Mouse (Mus musculus): ENCODE results near the gene Cdc45. TPM values are rescaled to one million over a fixed set of nuclear protein-coding genes. Genes with fewer than 3 reads are reported as not detected.
"Not testable (repeated sequence)": the region's sequence is repeated elsewhere in the genome, so short reads cannot be mapped to it uniquely, and the experiment has no call there.

Gene Cdc45
- 1 to 10 TPM; 2.0 to 2.9 (median 2.2) TPM for total RNA-seq (2022)

DNA sequence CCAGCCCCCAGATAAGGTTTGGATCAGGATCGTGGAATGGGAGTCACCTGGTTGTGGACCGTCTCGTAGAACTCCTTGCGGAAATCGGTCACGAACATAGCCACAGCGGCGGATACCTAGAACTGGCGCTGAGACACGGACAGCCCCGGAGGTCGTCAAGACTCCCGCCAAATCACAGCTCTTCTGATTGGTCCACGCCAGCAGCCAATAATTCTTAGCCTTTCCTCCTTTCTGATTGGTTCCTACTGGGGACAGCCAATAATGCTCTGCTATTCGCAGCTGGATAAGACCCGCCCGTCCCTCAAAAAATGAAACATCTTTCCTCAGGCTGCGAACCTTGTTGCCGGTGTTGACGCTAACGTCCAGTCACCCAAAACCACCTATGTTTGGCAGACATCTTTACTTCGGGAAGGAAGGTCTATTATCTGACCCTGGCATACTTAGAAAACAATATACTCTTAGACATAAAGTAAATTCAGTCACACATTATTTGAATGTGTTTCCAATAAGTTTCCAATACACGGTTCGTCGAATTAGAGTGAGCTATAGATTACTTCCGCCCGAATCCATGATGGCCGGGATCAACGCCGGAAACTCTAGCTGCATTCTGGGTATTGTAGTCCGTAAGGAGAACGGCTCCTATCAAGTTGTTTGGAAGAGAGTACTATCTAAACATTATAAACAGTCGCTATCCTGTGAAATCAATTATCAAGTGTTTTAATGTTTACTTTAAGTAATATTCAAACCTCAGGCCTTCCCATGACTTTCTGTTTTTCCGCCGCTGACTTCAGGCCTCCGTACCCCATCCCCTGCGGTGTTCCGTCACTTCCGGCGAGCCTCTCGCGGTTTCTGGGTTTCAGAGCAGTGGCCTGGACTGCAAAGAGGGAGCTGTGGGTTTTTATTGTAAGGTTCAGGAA is at the start of gene Cdc45, which contains the start of gene Ufd1:
Cdc45 (minus strand) TSS at position 520 of the 917 bp plus-strand sequence.
Ufd1 (plus strand) TSS at position 312 of the 917 bp plus-strand sequence.
- peak; percentile 72 to 92 for DNase-seq (ENCODE audit: low spot score in 2 of 2)

DNA sequence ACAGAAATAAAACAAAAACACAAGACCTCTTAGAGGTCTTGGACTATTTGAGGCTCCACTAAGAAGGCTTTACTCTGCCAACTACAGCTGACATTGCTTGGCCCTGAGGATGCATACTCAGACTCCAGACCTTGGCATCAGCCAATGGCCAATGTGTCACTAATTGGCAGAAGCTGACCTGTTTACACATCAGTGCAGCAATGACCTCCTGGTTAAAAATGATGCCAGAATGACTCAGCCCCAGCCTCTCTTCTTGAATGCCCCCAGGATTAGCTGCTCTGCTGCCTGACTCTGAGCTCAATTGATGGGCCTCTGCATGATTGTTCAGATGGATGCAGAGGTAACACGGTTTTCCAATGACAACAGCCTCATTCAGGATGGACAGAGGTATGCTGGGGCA is 48.4 kb upstream of the Cdc45 start:
- no peak for DNase-seq (ENCODE audit: low spot score in 2 of 2)

DNA sequence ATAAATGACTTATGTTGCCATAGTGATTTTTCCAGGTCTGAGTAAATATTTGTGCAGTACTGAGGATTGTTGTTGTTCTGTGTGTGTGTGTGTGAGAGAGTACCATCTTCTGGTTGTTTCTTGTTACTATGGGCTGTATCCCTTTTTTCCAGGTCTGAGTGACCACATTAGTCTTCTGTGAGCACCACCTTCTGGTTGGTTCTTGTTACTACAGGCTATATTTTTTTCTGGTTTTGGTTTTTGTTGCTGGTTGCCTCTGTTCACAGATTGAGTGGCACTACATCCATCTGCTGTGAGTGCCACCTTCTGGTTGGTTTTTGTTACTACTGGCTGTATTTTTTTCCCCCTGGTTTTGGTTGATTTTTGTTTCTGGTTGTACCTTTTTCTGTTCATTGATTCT is 46.8 kb upstream of the Cdc45 start:
- no peak for DNase-seq (ENCODE audit: low spot score in 2 of 2)

DNA sequence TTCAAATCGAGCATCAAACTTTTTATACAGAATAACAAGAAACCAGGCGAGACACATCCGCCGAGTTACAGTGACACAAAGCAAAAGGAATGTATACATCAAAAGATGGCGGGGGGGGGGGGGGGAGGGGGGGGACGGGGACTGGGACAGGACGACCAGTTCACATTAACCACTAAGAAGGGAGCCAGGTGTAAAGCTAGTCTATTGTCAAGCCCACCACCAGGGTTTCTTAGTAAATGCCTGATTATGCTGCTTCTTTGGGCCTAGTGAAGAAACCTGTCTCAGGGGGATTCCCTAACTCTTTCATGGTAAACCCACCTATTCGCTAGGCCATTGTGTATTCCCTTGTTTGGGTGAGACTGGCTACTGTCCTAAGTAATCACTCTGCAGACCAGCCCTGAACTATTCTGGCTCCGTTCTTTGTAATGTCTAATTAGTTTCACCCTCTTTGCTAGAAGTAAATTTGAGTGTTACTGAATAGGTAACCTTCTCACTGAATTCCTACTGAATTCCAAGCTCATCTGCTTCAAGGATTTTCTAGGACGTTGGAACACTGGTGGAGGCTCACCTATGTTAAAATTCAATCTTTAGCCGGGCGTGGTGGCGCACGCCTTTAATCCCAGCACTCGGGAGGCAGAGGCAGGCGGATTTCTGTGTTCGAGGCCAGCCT is 37.9 kb upstream of the Cdc45 start:
- not testable (repeated sequence) for DNase-seq (ENCODE audit: low spot score in 2 of 2)

DNA sequence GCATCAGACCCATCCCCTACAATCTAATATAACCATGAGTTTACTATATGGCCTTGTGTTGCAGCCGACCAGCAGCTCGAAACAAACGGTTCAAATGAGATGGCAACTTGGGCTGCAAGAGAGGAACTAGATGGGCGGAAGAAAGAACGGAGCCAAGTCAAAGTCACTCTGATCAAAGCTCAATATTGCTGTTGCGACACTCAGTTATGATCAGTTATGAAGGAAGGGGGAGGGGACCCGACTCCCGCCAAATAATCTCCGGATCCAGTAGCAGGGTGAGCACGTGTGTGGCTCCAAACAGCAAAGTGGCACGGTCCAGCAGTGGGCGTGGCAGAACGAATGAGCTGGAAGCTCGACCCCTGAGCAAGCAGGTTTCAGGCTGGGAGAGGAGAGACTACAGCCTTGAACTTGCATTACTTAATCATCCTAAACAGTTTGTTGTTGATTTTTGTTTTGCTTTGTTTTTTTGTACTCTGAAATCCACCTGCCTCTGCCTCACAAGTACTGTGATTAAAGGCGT is 34.6 kb upstream of the Cdc45 start:
- DNase-seq (ENCODE audit: low spot score in 2 of 2), result no peak

DNA sequence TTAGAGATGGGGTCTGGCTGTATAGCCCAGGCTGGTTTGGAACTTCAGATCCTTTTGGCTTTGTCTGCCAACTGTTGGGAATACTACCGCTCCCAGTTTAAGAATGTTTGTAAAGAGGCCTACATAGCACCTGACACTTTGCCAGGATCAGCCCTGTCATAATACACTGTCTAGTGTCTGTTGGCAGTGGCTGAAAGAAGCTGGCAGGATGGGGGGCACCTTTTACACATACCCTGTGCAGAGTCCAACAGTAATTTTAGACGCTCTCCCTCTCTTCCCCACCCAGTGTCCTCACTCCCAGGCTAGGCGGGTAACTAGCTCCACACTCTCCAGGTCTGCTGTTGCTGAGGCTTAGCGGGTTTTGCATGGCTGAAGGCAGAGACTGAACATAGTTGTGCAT is 26.6 kb upstream of the Cdc45 start:
- DNase-seq (ENCODE audit: low spot score in 2 of 2), result no peak

DNA sequence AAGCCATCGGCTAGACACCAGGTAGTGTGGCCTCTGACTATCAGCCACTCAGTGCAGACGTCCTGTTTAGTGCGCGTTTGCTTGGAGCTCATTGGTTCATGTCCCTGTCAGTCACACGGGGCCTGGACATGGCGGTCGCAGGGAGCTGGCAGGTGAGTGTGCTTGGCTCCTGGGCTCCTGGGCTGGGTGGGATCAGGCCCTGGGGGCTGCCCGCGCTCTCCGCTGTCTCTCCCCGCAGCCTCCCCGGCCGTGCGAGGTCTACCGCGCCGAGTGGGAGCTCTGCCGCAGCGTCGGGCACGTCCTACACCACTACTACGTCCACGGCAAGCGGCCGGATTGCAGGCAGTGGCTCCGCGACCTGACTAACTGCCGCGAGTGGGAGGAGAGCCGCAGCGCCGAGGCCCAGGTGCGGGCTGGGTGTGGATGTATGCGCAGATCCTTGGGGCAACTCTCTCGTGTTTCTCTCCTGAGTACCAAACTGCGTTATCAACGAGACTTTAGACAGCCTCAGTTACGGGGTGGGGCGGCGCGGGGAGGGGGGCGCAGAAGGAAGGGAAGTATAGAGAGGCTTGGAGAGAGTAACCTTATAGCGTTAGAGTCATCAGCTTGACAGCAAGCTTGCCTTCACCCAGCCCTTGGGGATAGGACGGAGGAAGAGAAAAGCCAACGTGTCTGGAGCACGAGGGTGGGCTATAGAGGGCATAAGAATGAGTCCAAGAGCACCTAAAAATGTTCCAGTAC is 24.9 kb upstream of the Cdc45 start, which contains the start of the genes 2510002D24Rik and Gm28539:
2510002D24Rik (plus strand) TSS at position 111 of the 741 bp plus-strand sequence.
Gm28539 (plus strand) TSS at position 117 of the 741 bp plus-strand sequence.
- peak; percentile 87 to 92 for DNase-seq (ENCODE audit: low spot score in 2 of 2)

DNA sequence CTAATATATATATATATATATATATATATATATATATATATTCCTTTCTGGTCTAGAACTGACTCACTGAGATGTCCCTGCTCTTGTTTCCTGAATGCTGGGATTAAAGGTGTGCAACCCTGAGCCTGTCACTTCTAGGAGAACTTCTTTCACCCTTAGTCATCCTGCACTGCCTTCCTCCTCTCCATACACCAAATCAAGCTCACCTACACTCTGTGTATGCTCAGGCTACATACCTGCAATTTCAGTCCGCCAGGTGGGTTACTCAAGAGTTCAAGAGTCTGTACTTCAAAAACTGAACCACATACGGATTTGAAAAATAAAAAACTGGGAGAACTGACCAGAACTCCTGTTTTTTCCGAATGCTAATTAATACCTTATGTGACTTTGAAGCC is 24.3 kb upstream of the Cdc45 start:
- DNase-seq (ENCODE audit: low spot score in 2 of 2), result no peak

DNA sequence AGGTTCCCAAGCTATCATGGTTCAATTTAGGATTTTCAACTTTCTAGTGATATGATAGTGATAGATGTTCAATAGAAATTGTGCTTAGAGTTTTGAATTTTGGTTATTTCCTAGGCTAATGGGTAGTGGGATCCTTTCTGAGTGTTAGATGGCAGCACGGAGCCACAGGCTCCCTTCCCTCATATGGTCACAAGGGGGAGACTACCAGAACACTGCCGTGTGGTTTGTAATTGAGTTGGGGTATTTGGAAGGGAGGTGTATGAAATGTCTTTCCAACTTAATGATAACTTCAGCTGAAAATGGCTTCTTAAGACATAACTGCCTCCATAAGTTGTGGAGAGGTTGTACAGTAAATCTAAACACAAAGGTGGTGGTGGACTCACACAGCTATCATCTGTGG is 21.7 kb upstream of the Cdc45 start:
- no peak for DNase-seq (ENCODE audit: low spot score in 2 of 2)

DNA sequence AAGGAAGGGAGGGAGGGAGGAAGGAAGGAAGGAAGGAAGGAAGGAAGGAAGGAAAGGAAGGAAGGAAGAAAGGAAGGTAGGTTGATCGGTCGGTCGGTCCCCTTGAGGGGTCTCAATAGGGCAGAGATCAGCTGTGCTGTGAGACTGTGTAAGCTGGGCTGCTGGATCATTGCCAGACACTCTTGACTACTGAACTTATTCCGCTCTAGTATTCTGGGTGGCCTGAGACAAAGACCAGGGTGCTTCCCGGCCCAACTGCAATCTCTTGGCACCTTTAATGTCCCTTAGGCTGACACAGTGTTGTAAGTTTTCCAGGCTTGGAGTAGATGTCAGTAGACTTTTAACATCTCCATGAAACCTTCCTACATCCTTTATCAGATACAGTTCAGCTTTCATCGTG is 17.3 kb upstream of the Cdc45 start:
- DNase-seq (ENCODE audit: low spot score in 2 of 2), result no peak

DNA sequence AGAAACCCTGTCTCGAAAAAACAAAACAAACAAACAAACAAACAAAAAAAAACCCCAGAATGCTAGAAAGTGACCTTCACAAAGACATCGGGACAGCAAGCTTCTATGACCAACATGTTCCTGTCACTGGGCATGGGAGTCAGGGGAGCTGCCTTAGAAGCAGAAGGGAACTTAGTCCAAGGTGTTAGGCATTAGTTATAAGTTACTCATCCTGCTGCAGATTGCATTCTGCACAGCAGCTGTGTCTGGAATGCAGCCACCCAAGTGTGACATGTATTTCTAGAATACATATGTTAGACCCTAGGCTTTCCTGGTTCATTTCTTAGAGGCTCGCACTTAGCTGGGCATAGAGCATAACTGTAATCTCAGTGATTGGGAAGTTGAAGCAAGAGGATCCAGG is 16.8 kb upstream of the Cdc45 start:
- no peak for DNase-seq (ENCODE audit: low spot score in 2 of 2)

DNA sequence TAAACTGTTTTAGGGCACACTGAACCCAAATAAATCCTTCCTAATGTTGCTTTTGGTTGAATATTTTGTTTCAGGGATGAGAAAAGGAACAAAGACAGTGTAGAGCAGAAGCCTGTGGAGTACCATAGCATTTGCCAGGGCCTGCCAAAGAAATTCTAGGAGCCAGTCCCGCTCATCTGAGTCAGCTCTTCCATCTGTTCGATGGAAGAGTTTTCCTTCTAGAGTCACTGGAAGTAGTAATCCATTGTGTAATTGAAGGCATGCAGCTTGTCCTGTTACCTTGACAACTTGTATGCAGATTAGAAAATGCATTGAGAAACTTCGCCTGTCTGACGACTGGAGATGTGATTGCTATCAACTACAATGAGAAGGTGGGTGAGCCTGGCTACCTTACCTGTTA is 11.1 kb upstream of the Cdc45 start:
- DNase-seq (ENCODE audit: low spot score in 2 of 2), result peak in 1 of 2 experiments; percentile 48

DNA sequence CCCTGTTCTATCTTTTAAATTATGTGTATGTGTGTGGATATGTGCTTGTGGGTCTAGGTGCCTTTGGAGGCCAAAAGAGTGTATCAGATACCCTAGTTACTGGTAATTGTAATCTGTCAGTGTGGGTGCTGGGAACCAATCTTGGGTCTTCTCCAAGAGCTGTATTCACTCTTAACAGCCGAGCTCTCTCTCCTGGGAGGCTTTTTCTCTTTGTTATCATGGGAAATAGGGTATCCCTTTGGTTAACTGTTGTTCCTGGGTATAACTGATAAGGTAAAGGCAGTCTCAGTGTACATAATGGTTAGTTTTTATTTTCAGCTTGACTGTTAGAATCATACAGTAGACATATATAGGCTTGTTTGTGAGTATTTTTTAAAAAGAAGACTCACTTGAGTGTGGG is 10.6 kb upstream of the Cdc45 start:
- no peak for DNase-seq (ENCODE audit: low spot score in 2 of 2)

DNA sequence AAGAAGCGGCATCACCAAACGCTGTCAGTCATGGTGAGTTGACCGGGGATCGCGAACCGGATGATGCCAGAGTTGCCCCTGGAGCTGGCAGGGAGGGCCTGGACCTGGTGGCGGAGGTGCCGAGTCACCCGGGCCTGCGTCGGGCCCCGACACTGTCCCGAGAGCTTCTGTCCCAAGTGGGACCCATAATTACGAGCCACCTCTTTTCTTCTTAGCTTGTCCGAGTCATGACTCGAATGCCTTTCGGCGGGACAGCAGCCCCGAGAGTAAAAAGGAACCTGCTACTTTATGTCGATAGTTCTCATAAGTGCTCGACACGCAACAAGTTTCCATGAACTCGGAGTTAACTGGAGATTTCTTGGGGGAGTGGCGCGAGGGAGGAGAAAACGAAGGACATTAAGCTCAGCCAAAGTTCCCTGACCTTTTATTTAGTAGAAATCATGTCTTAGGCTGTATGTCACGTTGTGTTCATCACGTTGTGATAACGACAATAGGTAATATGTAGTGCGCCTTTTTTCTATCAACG is 661 bp upstream of the Cdc45 start:
- DNase-seq (ENCODE audit: low spot score in 2 of 2), result no peak

DNA sequence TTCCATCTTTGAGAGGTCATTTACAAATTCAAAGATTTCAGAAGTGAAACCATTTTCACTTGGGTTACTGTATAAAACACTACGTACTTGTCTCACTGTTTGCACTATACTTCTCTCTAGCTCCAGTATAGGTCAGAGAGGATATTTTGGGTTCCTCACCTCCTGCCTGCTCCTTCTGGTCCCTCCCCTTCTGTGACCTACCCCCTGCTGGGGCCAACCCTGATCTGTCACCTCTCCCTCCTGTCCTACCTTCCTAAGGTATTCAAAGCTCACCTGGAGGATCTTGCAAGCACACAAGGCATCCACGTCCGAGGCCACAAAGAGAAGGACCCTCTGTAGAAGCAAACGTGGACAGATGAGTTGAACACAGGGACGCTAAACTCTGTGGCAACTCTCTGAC is 755 bp downstream of the Cdc45 start:
- no peak for DNase-seq (ENCODE audit: low spot score in 2 of 2)

DNA sequence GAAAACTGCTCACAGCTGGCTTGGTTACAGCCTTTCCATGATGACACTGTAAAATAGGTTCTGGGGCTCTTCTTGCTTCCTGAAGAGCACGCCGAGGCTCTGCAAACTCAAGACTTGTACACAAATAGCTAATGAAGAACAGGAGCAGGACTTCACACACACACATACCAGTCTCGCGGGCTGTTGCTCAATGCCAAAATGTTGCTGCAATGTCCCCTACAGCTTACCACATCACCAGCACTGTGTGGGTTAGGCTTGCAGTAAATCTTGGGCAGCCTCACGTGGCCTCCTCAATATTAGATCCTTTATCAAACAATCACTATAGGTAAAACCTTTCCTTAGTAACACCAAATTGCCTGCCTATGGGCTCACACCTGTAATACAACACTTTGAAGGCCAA is 2.8 kb downstream of the Cdc45 start:
- no peak for DNase-seq (ENCODE audit: low spot score in 2 of 2)

DNA sequence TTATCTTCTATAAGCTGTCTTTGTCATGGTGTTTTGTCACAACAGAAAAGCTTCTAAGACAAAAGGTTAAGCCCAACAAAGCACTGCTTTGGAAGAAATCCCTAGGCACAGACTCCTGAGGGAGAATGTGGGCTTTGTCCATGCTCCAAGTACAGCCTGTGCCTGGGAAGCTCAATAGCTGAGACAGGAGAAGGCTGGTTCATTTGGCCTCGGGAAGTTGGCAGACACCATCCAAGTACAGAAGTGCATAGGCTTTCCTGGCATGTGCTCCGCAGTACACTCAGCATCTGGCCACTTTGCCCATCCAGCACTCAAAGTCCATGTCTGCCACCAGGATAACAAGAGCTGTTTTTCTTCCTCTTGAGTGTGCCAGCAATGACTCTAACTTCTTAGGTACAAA is 6.0 kb downstream of the Cdc45 start:
- DNase-seq (ENCODE audit: low spot score in 2 of 2), result no peak

DNA sequence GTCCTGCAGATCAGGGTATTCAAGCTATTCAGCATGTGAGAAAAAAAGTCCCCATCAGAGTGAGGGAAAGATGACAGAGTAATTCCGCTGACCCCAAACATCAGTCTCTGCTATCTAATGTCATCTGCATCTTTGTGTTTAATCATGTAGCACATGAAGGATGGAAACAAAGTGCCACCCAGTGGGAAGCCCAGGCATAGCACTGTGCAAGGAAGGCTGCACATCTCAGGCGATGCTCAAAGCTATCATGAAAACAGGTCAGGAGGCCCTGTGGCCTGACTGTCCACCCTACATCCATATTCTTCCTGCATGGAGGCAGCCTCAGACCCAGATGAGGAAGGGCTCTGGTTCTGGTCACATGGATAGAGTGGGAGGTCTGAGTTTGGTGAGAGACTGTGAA is 12.9 kb downstream of the Cdc45 start:
- DNase-seq (ENCODE audit: low spot score in 2 of 2), result peak; percentile 27 to 58

DNA sequence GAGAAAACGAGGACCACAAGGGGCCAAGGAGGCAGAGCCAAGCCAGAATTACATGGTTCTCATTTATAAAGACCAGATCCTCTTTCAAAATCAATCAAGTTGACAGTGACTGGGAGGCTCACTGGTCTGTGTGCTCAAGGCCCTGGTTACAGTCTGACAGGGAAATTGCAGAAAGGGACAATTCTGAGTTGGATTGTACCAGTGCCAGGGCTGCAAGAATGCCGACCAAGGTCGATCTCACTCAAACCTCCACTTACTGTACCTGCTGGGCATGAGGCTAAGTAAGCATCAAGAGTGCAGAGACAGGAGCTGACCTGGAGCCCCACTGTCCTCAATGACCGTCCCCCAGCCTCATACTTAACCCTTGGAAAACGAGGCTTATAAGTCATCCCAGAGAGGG is 13.6 kb downstream of the Cdc45 start:
- no peak for DNase-seq (ENCODE audit: low spot score in 2 of 2)

DNA sequence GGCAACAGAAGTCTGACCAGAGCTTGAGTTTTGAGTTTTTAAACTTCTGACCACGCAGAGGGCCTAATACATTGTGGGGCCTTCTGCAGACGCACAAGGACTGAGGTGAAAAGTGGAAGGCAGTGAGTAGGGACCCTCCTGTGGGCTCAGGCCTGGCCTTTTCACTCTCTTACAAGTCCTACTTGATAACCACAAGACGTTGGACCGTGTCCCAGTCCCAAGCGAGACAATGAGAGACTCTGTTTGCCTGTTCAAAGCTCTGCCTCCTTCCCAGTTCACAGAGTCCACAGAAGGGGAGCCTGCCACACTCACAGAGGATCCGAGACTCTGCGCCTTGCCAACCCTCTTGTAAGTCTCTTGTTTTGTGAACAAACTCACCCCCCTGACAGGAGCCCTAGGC is 15.1 kb downstream of the Cdc45 start:
- no peak for DNase-seq (ENCODE audit: low spot score in 2 of 2)

DNA sequence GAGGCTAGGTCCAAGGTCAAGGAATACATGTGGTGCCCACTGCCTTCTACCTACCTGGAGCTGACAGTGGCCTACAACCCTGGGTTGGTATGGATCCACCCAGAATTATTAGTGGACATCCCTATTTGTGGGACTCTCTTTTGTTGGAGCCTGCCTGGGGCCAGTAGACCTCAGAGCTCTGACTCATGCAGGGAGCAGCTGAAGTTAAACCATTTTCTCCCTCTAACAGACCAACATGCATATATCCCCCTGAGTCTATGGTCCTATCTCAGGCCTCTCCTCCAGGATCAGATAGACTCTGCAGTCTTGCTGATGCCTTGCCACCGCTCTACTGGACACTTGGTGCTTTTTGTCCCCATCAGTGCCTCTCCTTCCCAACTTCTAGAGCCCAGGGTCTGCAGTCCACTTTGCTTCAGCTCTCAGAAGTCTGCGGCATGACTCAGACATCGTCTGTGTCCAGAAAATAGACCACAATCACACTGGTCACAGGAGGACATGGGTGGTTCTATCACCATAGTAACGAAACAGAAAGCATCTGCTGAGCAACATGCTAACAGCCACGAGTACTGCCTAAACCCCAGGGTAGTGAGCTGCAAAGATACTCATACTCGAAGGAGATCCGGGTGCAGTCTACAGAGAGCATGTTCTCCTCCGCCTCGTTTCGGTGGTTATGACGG is 16.4 kb downstream of the Cdc45 start:
- DNase-seq (ENCODE audit: low spot score in 2 of 2), result peak in 1 of 2 experiments; percentile 28

All from left cerebral cortex, adult 8-10 months (tissue).